In genomic region chr10:59150938-59151657, GRCm38 (mm10) we compare ENCODE assay signal across 25 mouse cellular contexts.
"Had no signal": no experiment of that assay in that cellular context is flagged by ENCODE, and none has a peak within 500 bp of the region (broad histone marks: within the 10 kb centered on the region; RNA-seq: fewer than 3 reads in every experiment).

No protein-coding gene starts in this region.

- H3K27me3 ChIP-seq: limb, embryonic 12.5 days; liver, embryonic 13.5 days; liver, embryonic 15.5 days had no signal

- H3K4me3 ChIP-seq: gastrocnemius, adult 2 months; heart, adult 2 months; heart, embryonic 10.5 days; heart, embryonic 12.5 days; hindbrain, embryonic 10.5 days; hindbrain, embryonic 12.5 days; intestine, embryonic 15.5 days; layer of hippocampus, adult 2 months; left cerebral cortex, adult 2 months; limb, embryonic 12.5 days; liver, embryonic 13.5 days; liver, embryonic 15.5 days had no signal

- H3K36me3 ChIP-seq: heart, embryonic 12.5 days; hindbrain, embryonic 12.5 days; intestine, embryonic 15.5 days; limb, embryonic 12.5 days; liver, embryonic 13.5 days; liver, embryonic 15.5 days had no signal

- H3K9ac ChIP-seq: heart, embryonic 12.5 days; hindbrain, embryonic 12.5 days; hindbrain, embryonic 14.5 days; intestine, embryonic 15.5 days; limb, embryonic 12.5 days; liver, embryonic 13.5 days; liver, embryonic 15.5 days had no signal

- H3K4me2 ChIP-seq: heart, embryonic 12.5 days; hindbrain, embryonic 12.5 days; hindbrain, embryonic 14.5 days; intestine, embryonic 15.5 days; limb, embryonic 12.5 days; liver, embryonic 11.5 days; liver, embryonic 13.5 days; liver, embryonic 15.5 days had no signal

- H3K4me1 ChIP-seq: hindbrain, embryonic 10.5 days; intestine, embryonic 15.5 days; limb, embryonic 12.5 days had no signal

- H3K9me3 ChIP-seq: heart, embryonic 10.5 days; heart, embryonic 12.5 days; hindbrain, embryonic 10.5 days; intestine, embryonic 15.5 days; liver, embryonic 13.5 days; liver, embryonic 15.5 days had no signal

- H3K27ac ChIP-seq: gastrocnemius, adult 2 months; heart, adult 2 months; hindbrain, embryonic 10.5 days; hindbrain, embryonic 12.5 days; hindbrain, embryonic 14.5 days; intestine, embryonic 15.5 days; layer of hippocampus, adult 2 months; left cerebral cortex, adult 2 months; limb, embryonic 12.5 days; liver, embryonic 13.5 days; liver, embryonic 15.5 days had no signal

- ATAC-seq: inflammation-experienced regulatory T-cells, adult 6 months; intestine, embryonic 15.5 days; intestine, postnatal 0 days had no signal

- DNase-seq: gastrocnemius, adult 2 months; gastrocnemius, postnatal 10 days; gastrocnemius, postnatal 25 days; heart, adult 2 months; heart, postnatal 4 days; kidney, adult 18-20 months; kidney, adult 8-10 months; kidney, postnatal 10 days; kidney, postnatal 25 days; kidney, postnatal 4 days; liver; liver, embryonic 13.5 days had no signal
